Mouse (Mus musculus) stomach, postnatal 0 days (tissue): ENCODE data around the gene Ino80e.

Experiments used
- CTCF ChIP-seq: IDR thresholded peaks from 2 replicates; pipeline ENCODE4 v1.5.1; 2016; ENCODE audit warnings: antibody characterized with exemption, low read depth, mild to moderate bottlenecking, moderate library complexity
- EP300 ChIP-seq: optimal IDR thresholded peaks from 2 replicates; pipeline ENCODE3; 2016; ENCODE audit warnings: antibody characterized with exemption

GRCm38 (mm10) chr7:126898102-126898990 is 36.2 kb upstream of the Ino80e start:
- TF ChIP-seq CTCF (no peak), EP300 (no peak)
